ENCODE assay signal across 21 mouse cellular contexts in the genomic region with DNA sequence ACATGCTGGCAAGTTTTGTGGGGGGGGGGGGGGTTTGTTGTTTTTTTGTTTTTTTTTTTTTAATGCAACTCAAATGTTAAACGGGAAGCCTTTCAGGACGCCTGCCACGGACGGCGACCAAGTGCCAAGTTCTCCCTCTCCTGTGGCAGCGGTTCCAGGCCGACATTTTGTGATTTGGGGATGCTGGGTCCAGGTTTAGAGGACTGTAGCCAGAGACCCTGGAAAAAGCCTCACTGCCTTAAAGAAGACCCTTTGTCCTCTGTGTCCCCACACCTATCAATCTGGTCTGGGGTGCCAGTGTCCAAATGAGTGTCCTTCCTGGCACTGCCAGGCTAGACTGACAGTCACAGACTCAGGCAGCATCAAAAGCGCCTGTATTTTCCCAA.
A peak's percentile ranks its signal among the peaks of the same experiment; 100 is the strongest.
DNase-seq lines count a peak whose midpoint lies in the region; ATAC-seq and TF ChIP-seq lines count a peak whose summit lies in the region.
"Had no signal": no experiment of that assay in that cellular context is flagged by ENCODE, and none has a peak within 500 bp of the region (broad histone marks: within the 10 kb centered on the region; RNA-seq: fewer than 3 reads in every experiment).

No protein-coding gene starts in this region.

- peaks cover 63% of the 10 kb centered on the region for H3K4me1 ChIP-seq in hindbrain, embryonic 10.5 days (replicated peaks)
- no peaks in the 10 kb centered on the region; the same call in 1 of the 2 replicates for H3K4me1 ChIP-seq in hindbrain, postnatal 0 days (ENCODE audit: insufficient read depth, low read length)
- peaks cover 9% of the 10 kb centered on the region for H3K4me1 ChIP-seq in midbrain, embryonic 11.5 days (ENCODE audit: control insufficient read depth, insufficient read depth, low read length)
- H3K4me1 ChIP-seq in midbrain, postnatal 0 days (ENCODE audit: insufficient read depth, low read length), result peaks cover 2% of the 10 kb centered on the region; the same call in 1 of the 2 replicates

- no peak overlapping the region for H3K9ac ChIP-seq in hindbrain, postnatal 0 days (replicated peaks; ENCODE audit: low read length)
- 0 out of 2 replicates have a peak overlapping the region, but pooled peaks have one; percentile 9 for H3K9ac ChIP-seq in midbrain, embryonic 11.5 days (ENCODE audit: low read length)
- no peak overlapping the region for H3K9ac ChIP-seq in midbrain, postnatal 0 days (replicated peaks; ENCODE audit: low read length, poor library complexity, severe bottlenecking)
- H3K9ac ChIP-seq: embryonic facial prominence, embryonic 13.5 days; forebrain, embryonic 15.5 days; heart, embryonic 15.5 days; hindbrain, embryonic 15.5 days had no signal

- H3K9me3 ChIP-seq in hindbrain, embryonic 10.5 days, result no peaks in the 10 kb centered on the region
- H3K9me3 ChIP-seq in hindbrain, postnatal 0 days (ENCODE audit: low read length), result no peaks in the 10 kb centered on the region
- H3K9me3 ChIP-seq in midbrain, embryonic 11.5 days (ENCODE audit: control insufficient read depth, low read length), result no peaks in the 10 kb centered on the region
- no peaks in the 10 kb centered on the region for H3K9me3 ChIP-seq in midbrain, postnatal 0 days (ENCODE audit: low read length)
- H3K9me3 ChIP-seq: embryonic facial prominence, embryonic 13.5 days; forebrain, embryonic 15.5 days; heart, embryonic 15.5 days; hindbrain, embryonic 15.5 days had no signal

- 73% methylated on average over 8 of the region's 8 CpGs for WGBS in hindbrain, embryonic 10.5 days
- 46% methylated on average over 8 of the region's 8 CpGs for WGBS in hindbrain, postnatal 0 days
- WGBS in midbrain, embryonic 11.5 days, result 90% methylated on average over 8 of the region's 8 CpGs
- WGBS in midbrain, postnatal 0 days, result 83% methylated on average over 8 of the region's 8 CpGs

- peaks cover 29% of the 10 kb centered on the region for H3K27me3 ChIP-seq in hindbrain, embryonic 10.5 days (ENCODE audit: insufficient read depth, poor library complexity, severe bottlenecking)
- H3K27me3 ChIP-seq in hindbrain, postnatal 0 days (ENCODE audit: insufficient read depth, low read length), result no peaks in the 10 kb centered on the region
- H3K27me3 ChIP-seq in midbrain, embryonic 11.5 days (ENCODE audit: control insufficient read depth, insufficient read depth, low read length), result no peaks in the 10 kb centered on the region
- no peaks in the 10 kb centered on the region; the same call in 1 of the 2 replicates for H3K27me3 ChIP-seq in midbrain, postnatal 0 days (ENCODE audit: insufficient read depth, low read length)
- H3K27me3 ChIP-seq: embryonic facial prominence, embryonic 13.5 days; forebrain, embryonic 15.5 days; heart, embryonic 15.5 days; hindbrain, embryonic 15.5 days had no signal

- H3K4me3 ChIP-seq in hindbrain, embryonic 10.5 days, result no peak overlapping the region
- no peak overlapping the region for H3K4me3 ChIP-seq in hindbrain, postnatal 0 days (ENCODE audit: low read length)
- H3K4me3 ChIP-seq in midbrain, embryonic 11.5 days (ENCODE audit: low read depth, low read length), result no peak overlapping the region
- H3K4me3 ChIP-seq in midbrain, postnatal 0 days (ENCODE audit: low read depth, low read length), result no peak overlapping the region
- H3K4me3 ChIP-seq: embryonic facial prominence, embryonic 13.5 days; forebrain, embryonic 15.5 days; heart, embryonic 15.5 days; hindbrain, embryonic 15.5 days had no signal

- H3K4me2 ChIP-seq in hindbrain, postnatal 0 days (ENCODE audit: low read depth, low read length), result no peak overlapping the region
- H3K4me2 ChIP-seq in midbrain, embryonic 11.5 days, result no peak overlapping the region
- no peak overlapping the region for H3K4me2 ChIP-seq in midbrain, postnatal 0 days (ENCODE audit: low read depth, low read length, poor library complexity, severe bottlenecking)
- H3K4me2 ChIP-seq: embryonic facial prominence, embryonic 13.5 days; forebrain, embryonic 15.5 days; heart, embryonic 11.5 days; heart, embryonic 15.5 days; hindbrain, embryonic 15.5 days had no signal

- peak overlapping the region; percentile 45; the same call in 1 of the 2 replicates for H3K27ac ChIP-seq in hindbrain, embryonic 10.5 days
- H3K27ac ChIP-seq in hindbrain, postnatal 0 days, result no peak overlapping the region
- no peak overlapping the region for H3K27ac ChIP-seq in midbrain, embryonic 11.5 days (ENCODE audit: low read depth, low read length)
- no peak overlapping the region for H3K27ac ChIP-seq in midbrain, postnatal 0 days (ENCODE audit: low read depth, low read length)
- H3K27ac ChIP-seq: embryonic facial prominence, embryonic 13.5 days; forebrain, embryonic 15.5 days; heart, embryonic 15.5 days; hindbrain, embryonic 15.5 days had no signal

- H3K36me3 ChIP-seq in hindbrain, embryonic 10.5 days, result no peaks in the 10 kb centered on the region
- H3K36me3 ChIP-seq in hindbrain, postnatal 0 days (ENCODE audit: insufficient read depth, low read length), result no peaks in the 10 kb centered on the region
- no peaks in the 10 kb centered on the region for H3K36me3 ChIP-seq in midbrain, embryonic 11.5 days (ENCODE audit: control insufficient read depth, insufficient read depth, low read length)
- H3K36me3 ChIP-seq in midbrain, postnatal 0 days (ENCODE audit: insufficient read depth, low read length), result no peaks in the 10 kb centered on the region
- H3K36me3 ChIP-seq: embryonic facial prominence, embryonic 13.5 days; forebrain, embryonic 15.5 days; heart, embryonic 15.5 days; hindbrain, embryonic 15.5 days had no signal

- TF ChIP-seq CTCF in hindbrain, postnatal 0 days (IDR thresholded peaks at IDR 0.05; ENCODE audit: low read depth), result no peak
- no peak for TF ChIP-seq CTCF in midbrain, postnatal 0 days (IDR thresholded peaks at IDR 0.05)

- no peak for ATAC-seq in hindbrain, postnatal 0 days
- ATAC-seq in midbrain, embryonic 11.5 days (ENCODE audit: low FRiP score), result no peak
- no peak for ATAC-seq in midbrain, postnatal 0 days (ENCODE audit: low FRiP score)
- ATAC-seq: activated CD4-positive, CD25-positive, alpha-beta regulatory T cell, adult 4 months; forebrain, embryonic 15.5 days; inflammation-experienced regulatory T-cells, adult 6 months; Patski had no signal

- peak; percentile 53 to 55 for DNase-seq in cerebellum, postnatal 14 days
- no peak for DNase-seq in cerebellum, postnatal 36 days
- no peak for DNase-seq in hindbrain, embryonic 10.5 days (ENCODE audit: low spot score)
- no peak for DNase-seq in hindbrain, postnatal 0 days (ENCODE audit: low spot score)
- no peak for DNase-seq in midbrain, embryonic 11.5 days (ENCODE audit: low spot score, missing footprints)
- no peak for DNase-seq in midbrain, postnatal 0 days (ENCODE audit: low spot score)
- peak; percentile 16 for DNase-seq in right cerebral cortex, postnatal 4 days
- DNase-seq in right cerebral cortex, postnatal 25 days, result no peak
- DNase-seq: adrenal gland, postnatal 14 days; cerebellum, adult 2 months; gastrocnemius, postnatal 10 days; heart, adult 18-20 months; heart, postnatal 14 days had no signal

Comparison
In these comparisons a context has a peak if more than half of its experiments do, and no peak if none do; other contexts are left out.
1. DNase-seq: peak in cerebellum, postnatal 14 days (2 of 2) and right cerebral cortex, postnatal 4 days (single experiment); none in cerebellum, postnatal 36 days (0 of 2), hindbrain, embryonic 10.5 days (single experiment), hindbrain, postnatal 0 days (single experiment), midbrain, embryonic 11.5 days (single experiment), midbrain, postnatal 0 days (single experiment) and right cerebral cortex, postnatal 25 days (single experiment).